Mouse (Mus musculus): ENCODE measurements at regions not wholly inside any gene's neighbourhood (a gene's known extent, or its start where the extent isn't known, plus 50 kb on each side); places are given as distances from the start of the nearest gene placed in this dataset.

- intact Hi-C loops (cut with DNase I), result no loop called here
Measured at GRCm38 (mm10) chr1:194565574-194565973, 52.4 kb upstream of the Plxna2 start.

GRCm38 (mm10) chr1:194563946-194564345 is 54.1 kb upstream of the Plxna2 start:
- intact Hi-C loops (cut with DNase I), result no loop called here

More at GRCm38 (mm10) chr1:194565574-194565973, 52.4 kb upstream of the Plxna2 start:
- no peak for DNase-seq (ENCODE audit: low spot score in 2 of 2)

GRCm38 (mm10) chr1:194561098-194561497 is 56.9 kb upstream of the Plxna2 start:
- intact Hi-C loops (cut with DNase I), result no loop called here
- DNase-seq (ENCODE audit: low spot score in 2 of 2), result no peak

More at GRCm38 (mm10) chr1:194563946-194564345, 54.1 kb upstream of the Plxna2 start:
- DNase-seq (ENCODE audit: low spot score in 2 of 2), result peak; percentile 13 to 19

GRCm38 (mm10) chr1:194548661-194549060 is 69.4 kb upstream of the Plxna2 start:
- intact Hi-C loops (cut with DNase I), result no loop called here
- no peak for DNase-seq (ENCODE audit: low spot score in 2 of 2)

- intact Hi-C loops (cut with DNase I), result no loop called here
- peak in 1 of 2 experiments; percentile 13 for DNase-seq (ENCODE audit: low spot score in 2 of 2)
Measured at GRCm38 (mm10) chr1:194548243-194548642, 69.8 kb upstream of the Plxna2 start.

- intact Hi-C loops (cut with DNase I), result no loop called here
- no peak for DNase-seq (ENCODE audit: low spot score in 2 of 2)
Measured at GRCm38 (mm10) chr1:194540923-194541322, 77.1 kb upstream of the Plxna2 start.

- DNase-seq (ENCODE audit: low spot score in 2 of 2), result no peak
- intact Hi-C loops (cut with DNase I), result no loop called here
Measured at GRCm38 (mm10) chr1:194527342-194528165, 90.5 kb upstream of the Plxna2 start.

- intact Hi-C loops (cut with DNase I), result no loop called here
- DNase-seq (ENCODE audit: low spot score in 2 of 2), result no peak
Measured at GRCm38 (mm10) chr1:194524976-194525375, 93.0 kb upstream of the Plxna2 start.

- intact Hi-C loops (cut with DNase I), result no loop called here
- no peak for DNase-seq (ENCODE audit: low spot score in 2 of 2)
Measured at GRCm38 (mm10) chr1:194521216-194521615, 96.8 kb upstream of the Plxna2 start.

GRCm38 (mm10) chr1:194519509-194520220 is 98.4 kb upstream of the Plxna2 start:
- no peak for DNase-seq (ENCODE audit: low spot score in 2 of 2)
- intact Hi-C loops (cut with DNase I), result no loop called here

- intact Hi-C loops (cut with DNase I), result no loop called here
- no peak for DNase-seq (ENCODE audit: low spot score in 2 of 2)
Measured at GRCm38 (mm10) chr1:194516136-194516535, 101.9 kb upstream of the Plxna2 start.

GRCm38 (mm10) chr1:194508314-194508713 is 109.7 kb upstream of the Plxna2 start:
- intact Hi-C loops (cut with DNase I), result no loop called here
- DNase-seq (ENCODE audit: low spot score in 2 of 2), result no peak

- DNase-seq (ENCODE audit: low spot score in 2 of 2), result no peak
- intact Hi-C loops (cut with DNase I), result no loop called here
Measured at GRCm38 (mm10) chr1:194505826-194506225, 112.2 kb upstream of the Plxna2 start.

GRCm38 (mm10) chr1:194504207-194504606 is 113.8 kb upstream of the Plxna2 start:
- intact Hi-C loops (cut with DNase I), result no loop called here
- DNase-seq (ENCODE audit: low spot score in 2 of 2), result no peak

GRCm38 (mm10) chr1:194503517-194503916 is 114.5 kb upstream of the Plxna2 start:
- intact Hi-C loops (cut with DNase I), result no loop called here
- no peak for DNase-seq (ENCODE audit: low spot score in 2 of 2)

- intact Hi-C loops (cut with DNase I), result no loop called here
- DNase-seq (ENCODE audit: low spot score in 2 of 2), result no peak
Measured at GRCm38 (mm10) chr1:194496424-194496823, 121.6 kb upstream of the Plxna2 start.

GRCm38 (mm10) chr1:194491111-194491510 is 126.9 kb upstream of the Plxna2 start:
- intact Hi-C loops (cut with DNase I), result no loop called here
- no peak for DNase-seq (ENCODE audit: low spot score in 2 of 2)

- intact Hi-C loops (cut with DNase I), result no loop called here
- no peak for DNase-seq (ENCODE audit: low spot score in 2 of 2)
Measured at GRCm38 (mm10) chr1:194488126-194488525, 129.9 kb upstream of the Plxna2 start.

GRCm38 (mm10) chr1:194482717-194483059 is 135.3 kb upstream of the Plxna2 start:
- intact Hi-C loops (cut with DNase I), result no loop called here
- no peak for DNase-seq (ENCODE audit: low spot score in 2 of 2)

GRCm38 (mm10) chr1:194482001-194482716 is 135.9 kb upstream of the Plxna2 start:
- intact Hi-C loops (cut with DNase I), result no loop called here
- DNase-seq (ENCODE audit: low spot score in 2 of 2), result no peak

All from left cerebral cortex, postnatal 14 days (tissue).